Mouse (Mus musculus) MEL (cell line): ENCODE data around the gene Il21. TPM values are rescaled to one million over a fixed set of nuclear protein-coding genes. Genes with fewer than 3 reads are reported as not detected.
A peak's percentile ranks its signal among the peaks of the same experiment; 100 is the strongest.

Experiments
- DNase-seq: peaks from one replicate; pipeline ENCODE4 v3.0.0; 2011; ENCODE audit warnings: low read depth, low spot score
- H3K27ac ChIP-seq: 2 replicates; pipeline ENCODE4 v1.5.1; 2012; ENCODE audit warnings: low read depth, mild to moderate bottlenecking, control low read depth, low read length, moderate library complexity; ENCODE audit not compliant: control insufficient read depth
- H3K27me3 ChIP-seq, 2 experiments: fragments of 150-350 bp in 1 of 2; sonication (generic) in 1 of 2; 2 replicates each; pipeline ENCODE4 v1.6.1; 2012; ENCODE audit warnings: low read length in 2 of 2, mild to moderate bottlenecking in 2 of 2, improper control_type of control experiment in 1 of 2, moderate library complexity in 1 of 2; ENCODE audit not compliant: insufficient read depth in 2 of 2, control insufficient read depth in 1 of 2
- H3K36me3 ChIP-seq, 2 experiments: 2 replicates each; pipeline ENCODE4 v1.6.1; 2012 to 2014; ENCODE audit warnings: low read length in 2 of 2, improper control_type of control experiment in 1 of 2, inconsistent platforms in 1 of 2, mild to moderate bottlenecking in 1 of 2; ENCODE audit not compliant: insufficient read depth in 2 of 2, control insufficient read depth in 1 of 2
- H3K4me1 ChIP-seq, 2 experiments: fragments of 150-350 bp in 1 of 2; sonication (generic) in 1 of 2; 2 replicates each; pipeline ENCODE4 v1.6.1; 2012; ENCODE audit warnings: low read length in 2 of 2, improper control_type of control experiment in 1 of 2, mild to moderate bottlenecking in 1 of 2; ENCODE audit not compliant: insufficient read depth in 2 of 2, control insufficient read depth in 1 of 2
- H3K4me3 ChIP-seq, 2 experiments: fragments of 150-350 bp in 1 of 2; sonication (generic) in 1 of 2; 2 replicates each; pipeline ENCODE4 v1.5.1; 2012; ENCODE audit warnings: low read depth in 2 of 2, low read length in 2 of 2, mild to moderate bottlenecking in 2 of 2, moderate library complexity in 2 of 2, control low read depth in 1 of 2, improper control_type of control experiment in 1 of 2; ENCODE audit not compliant: control insufficient read depth in 1 of 2, insufficient read depth in 1 of 2
- H3K79me2 ChIP-seq: 2 replicates; pipeline ENCODE4 v1.6.1; 2012; ENCODE audit warnings: mild to moderate bottlenecking, low read length, moderate library complexity; ENCODE audit not compliant: control insufficient read depth, poor library complexity, insufficient read depth
- H3K9ac ChIP-seq: 2 replicates; pipeline ENCODE4 v1.6.1; 2012; ENCODE audit warnings: low read depth, mild to moderate bottlenecking, control low read depth, low read length, moderate library complexity; ENCODE audit not compliant: control insufficient read depth, poor library complexity, severe bottlenecking
- H3K9me3 ChIP-seq: fragments of 150-350 bp; sonication (generic); replicated peaks from 2 replicates; pipeline ENCODE4 v1.6.1; 2012; ENCODE audit warnings: mild to moderate bottlenecking, low read length, improper control_type of control experiment, moderate library complexity; ENCODE audit not compliant: insufficient read depth
- CTCF ChIP-seq, 3 experiments: IDR thresholded peaks in 2 of 3; conservative IDR thresholded peaks in 1 of 3; 2 replicates each; pipeline ENCODE4 v1.5.1; 2011 to 2012; ENCODE audit warnings: low read length in 3 of 3, low read depth in 2 of 3, mild to moderate bottlenecking in 2 of 3, improper control_type of control experiment in 1 of 3, inconsistent platforms in 1 of 3, mixed read lengths in 1 of 3, moderate library complexity in 1 of 3; ENCODE audit not compliant: control insufficient read depth in 1 of 3, insufficient read depth in 1 of 3, poor library complexity in 1 of 3, severe bottlenecking in 1 of 3
- EP300 ChIP-seq, 2 experiments: IDR thresholded peaks; 2 replicates each; pipeline ENCODE4 v1.6.1; 2011; ENCODE audit warnings: improper control_type of control experiment in 2 of 2, low read length in 2 of 2, low read depth in 1 of 2, mild to moderate bottlenecking in 1 of 2
- ETS1 ChIP-seq: IDR thresholded peaks from 2 replicates; pipeline ENCODE4 v1.6.1; 2012; ENCODE audit warnings: low read depth, mild to moderate bottlenecking, inconsistent platforms, low read length, improper control_type of control experiment, moderate library complexity
- GATA1 ChIP-seq: IDR thresholded peaks from 2 replicates; pipeline ENCODE4 v1.6.1; 2011; ENCODE audit warnings: low read depth, low read length, improper control_type of control experiment
- HCFC1 ChIP-seq: IDR thresholded peaks from 2 replicates; pipeline ENCODE4 v1.6.1; 2012; ENCODE audit warnings: low read depth, mild to moderate bottlenecking, inconsistent platforms, low read length, improper control_type of control experiment, moderate library complexity
- MAX ChIP-seq: IDR thresholded peaks from 2 replicates; pipeline ENCODE4 v1.6.1; 2011; ENCODE audit warnings: low read length, improper control_type of control experiment
- NELFE ChIP-seq: IDR thresholded peaks from 2 replicates; pipeline ENCODE4 v1.6.1; 2011; ENCODE audit warnings: low read depth, low read length, improper control_type of control experiment
- RCOR1 ChIP-seq: IDR thresholded peaks from 2 replicates; pipeline ENCODE4 v1.6.1; 2012; ENCODE audit warnings: low read depth, mild to moderate bottlenecking, inconsistent platforms, low read length, improper control_type of control experiment
- SIN3A ChIP-seq: IDR thresholded peaks from 2 replicates; pipeline ENCODE4 v1.6.1; 2012; ENCODE audit warnings: low read length, improper control_type of control experiment, inconsistent platforms
- TAL1 ChIP-seq: IDR thresholded peaks from 2 replicates; pipeline ENCODE4 v1.6.1; 2012; ENCODE audit warnings: mild to moderate bottlenecking, inconsistent platforms, low read length, moderate library complexity, mixed read lengths
- TCF12 ChIP-seq: IDR thresholded peaks from 2 replicates; pipeline ENCODE4 v1.6.1; 2014; ENCODE audit warnings: low read depth, mild to moderate bottlenecking, inconsistent platforms, low read length, improper control_type of control experiment, moderate library complexity
- polyA plus RNA-seq, 2 experiments: library from polyadenylated mRNA; stranded (reverse) in 1 of 2; unstranded in 1 of 2; fragments of >175 nt in 1 of 2; fragments of >200 nt in 1 of 2; gene quantifications; 2 replicates each; pipeline versions ENCODE4 v1.2.1 to v1.2.4; 2012; ENCODE audit warnings: low replicate concordance in 2 of 2, low read depth in 1 of 2; ENCODE audit not compliant: insufficient read length in 2 of 2, insufficient read depth in 1 of 2, missing spikeins in 1 of 2
- total RNA-seq: library from RNA; depleted of rRNA; stranded (reverse); fragments of 300-350 nt; gene quantifications from 2 replicates; pipeline ENCODE4 v1.2.3, GENCODE M21; 2012

Il21 gene
- total and polyA plus RNA-seq, 3 experiments, result not detected

GRCm38 (mm10) chr3:37280221-37280620 is 47.8 kb upstream of the Il21 start:
- Histone ChIP-seq H3K36me3 (peaks cover 0 to 4% of the 10 kb centered on the region in 2 experiments; a peak in 2 of 4 replicates), H3K9ac (no peak overlapping the region), H3K9me3 (no peaks in the 10 kb centered on the region), H3K79me2 (no peaks in the 10 kb centered on the region), H3K27me3 (no peaks in the 10 kb centered on the region), H3K4me1 (peaks cover 3 to 10% of the 10 kb centered on the region in 2 experiments; a peak in 2 of 4 replicates), H3K4me3 (no peak overlapping the region), H3K27ac (no peak overlapping the region)
- peak; percentile 38; the same call in 1 of the 2 replicates for TF ChIP-seq GATA1
- TF ChIP-seq MAX, result no peak
- no peak for DNase-seq

DNA sequence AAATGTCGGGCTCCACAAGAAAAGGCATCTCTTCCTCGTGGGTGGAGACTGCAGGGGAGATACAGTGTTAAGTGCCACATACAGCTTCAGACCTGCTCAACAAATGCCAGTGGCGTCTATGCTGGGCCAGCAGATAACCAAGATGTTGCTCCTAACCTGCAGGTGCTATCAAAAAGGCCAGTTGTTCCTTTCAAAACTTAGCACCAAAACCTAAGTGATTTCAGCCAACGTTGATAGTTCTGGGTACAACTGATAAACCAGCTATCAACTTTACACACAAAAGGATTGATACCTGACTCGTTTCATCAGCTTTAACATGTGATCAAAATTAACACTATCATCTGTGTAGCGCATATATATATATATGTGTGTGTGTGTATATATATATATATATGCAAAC is 42.2 kb upstream of the Il21 start:
- H3K4me3 ChIP-seq, result no peak overlapping the region
- no peaks in the 10 kb centered on the region for H3K36me3 ChIP-seq
- no peaks in the 10 kb centered on the region for H3K9me3 ChIP-seq
- H3K4me1 ChIP-seq, result peaks cover 0 to 5% of the 10 kb centered on the region in 2 experiments; a peak in 2 of 4 replicates
- H3K79me2 ChIP-seq, result no peaks in the 10 kb centered on the region
- TF ChIP-seq EP300 (IDR thresholded peaks at IDR 0.05; ENCODE audit: low read depth in 1 of 2, low read length in 2 of 2) (peak; percentile 25 to 72; a peak in 2 of 4 replicates), RCOR1 (0 out of 2 replicates have a peak, but pooled peaks have one; percentile 32), HCFC1 (no peak), SIN3A (0 out of 2 replicates have a peak, but pooled peaks have one; percentile 20), TCF12 (peak; percentile 80), TAL1 (peak; percentile 14; the same call in 1 of the 2 replicates), GATA1 (peak; percentile 55; the same call in 1 of the 2 replicates), NELFE (no peak), ETS1 (0 out of 2 replicates have a peak, but pooled peaks have one; percentile 25)
- TF ChIP-seq, all 39 proteins: peak for 7
- DNase-seq, result peak; percentile 27
- no peak overlapping the region for H3K9ac ChIP-seq
- H3K27me3 ChIP-seq, result no peaks in the 10 kb centered on the region
- no peak overlapping the region for H3K27ac ChIP-seq

DNA sequence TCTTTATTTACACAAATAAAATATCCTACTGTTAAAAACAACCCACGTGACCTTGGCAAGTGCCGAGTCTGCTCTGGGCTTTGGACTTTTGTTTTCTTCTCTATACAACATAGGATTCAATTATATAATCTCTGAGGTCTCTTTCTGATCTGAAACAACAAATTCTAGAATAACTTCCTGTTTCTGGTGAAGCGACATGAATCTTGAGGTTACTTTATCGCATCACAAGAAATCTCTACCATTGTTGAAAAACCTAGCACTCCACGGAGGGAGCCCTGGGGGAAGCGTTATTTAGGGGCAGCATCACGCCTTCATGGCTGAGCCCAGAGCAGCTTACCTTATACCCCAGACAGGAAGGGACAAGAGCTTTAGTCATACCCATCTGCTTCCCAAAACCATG is 40.7 kb upstream of the Il21 start:
- no peaks in the 10 kb centered on the region for H3K79me2 ChIP-seq
- TF ChIP-seq RCOR1 (peak; percentile 76), CTCF (IDR thresholded peaks at IDR 0.05 in 2 of 3, conservative IDR thresholded peaks at IDR 0.05 in 1 of 3; ENCODE audit: control insufficient read depth in 1 of 3, insufficient read depth in 1 of 3, low read depth in 2 of 3, low read length in 3 of 3, poor library complexity in 1 of 3, severe bottlenecking in 1 of 3) (no peak)
- no peak overlapping the region for H3K9ac ChIP-seq
- H3K4me1 ChIP-seq, result peaks cover 0 to 5% of the 10 kb centered on the region in 2 experiments; a peak in 2 of 4 replicates
- DNase-seq, result no peak
- no peak overlapping the region for H3K27ac ChIP-seq
- H3K4me3 ChIP-seq, result no peak overlapping the region
- no peaks in the 10 kb centered on the region for H3K9me3 ChIP-seq
- H3K27me3 ChIP-seq, result no peaks in the 10 kb centered on the region
- H3K36me3 ChIP-seq, result no peaks in the 10 kb centered on the region
